Mouse (Mus musculus) testis, adult 2 months (tissue): Measurements from ENCODE around the gene Sbf1.

Source experiments
- CTCF ChIP-seq: fragments of 200-500 bp; IDR thresholded peaks from 2 replicates; pipeline ENCODE4 v1.5.1; 2012; ENCODE audit warnings: low read depth, mild to moderate bottlenecking, inconsistent platforms, low read length, moderate library complexity; ENCODE audit not compliant: control insufficient read depth, insufficient read depth, insufficient replicate concordance
- POLR2A ChIP-seq: fragments of 200-500 bp; IDR thresholded peaks from 2 replicates; pipeline ENCODE4 v1.6.1; 2012; ENCODE audit warnings: low read depth, mild to moderate bottlenecking, inconsistent platforms, low read length, moderate library complexity; ENCODE audit not compliant: control insufficient read depth

DNA sequence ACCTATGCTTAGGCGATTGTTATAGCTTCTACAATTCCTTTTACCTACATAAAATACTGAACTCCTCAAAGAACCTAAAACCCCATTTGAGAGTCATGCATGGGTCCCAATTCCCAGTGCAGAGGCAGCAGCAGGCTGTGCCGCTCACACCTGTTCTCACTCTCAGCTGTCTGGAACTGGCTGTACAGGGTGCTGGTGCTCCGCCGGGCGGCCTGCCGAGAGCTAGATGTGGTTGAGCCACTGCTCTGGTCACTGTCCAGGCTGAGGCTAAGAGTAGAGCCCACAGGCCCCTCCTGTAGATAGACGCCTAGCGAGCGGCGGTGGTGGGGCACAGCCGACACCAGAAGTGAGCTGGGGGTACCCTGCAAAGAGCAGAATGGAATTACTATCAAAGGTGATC, 25.7 kb downstream of the Sbf1 start:
- TF ChIP-seq CTCF (no peak), POLR2A (no peak)
